Mouse (Mus musculus) erythroblast, embryonic 14.5 days (primary cell): ENCODE measurements around the gene Cdcp2.

ENCODE experiments used
- GATA1 ChIP-seq: IDR thresholded peaks from 2 replicates; pipeline ENCODE4 v1.6.1; 2012; ENCODE audit warnings: low read length, inconsistent platforms, mixed read lengths
- TAL1 ChIP-seq: IDR thresholded peaks from 3 replicates; pipeline ENCODE4 v1.6.1; 2012; ENCODE audit warnings: low read length, inconsistent platforms, mixed read lengths

DNA sequence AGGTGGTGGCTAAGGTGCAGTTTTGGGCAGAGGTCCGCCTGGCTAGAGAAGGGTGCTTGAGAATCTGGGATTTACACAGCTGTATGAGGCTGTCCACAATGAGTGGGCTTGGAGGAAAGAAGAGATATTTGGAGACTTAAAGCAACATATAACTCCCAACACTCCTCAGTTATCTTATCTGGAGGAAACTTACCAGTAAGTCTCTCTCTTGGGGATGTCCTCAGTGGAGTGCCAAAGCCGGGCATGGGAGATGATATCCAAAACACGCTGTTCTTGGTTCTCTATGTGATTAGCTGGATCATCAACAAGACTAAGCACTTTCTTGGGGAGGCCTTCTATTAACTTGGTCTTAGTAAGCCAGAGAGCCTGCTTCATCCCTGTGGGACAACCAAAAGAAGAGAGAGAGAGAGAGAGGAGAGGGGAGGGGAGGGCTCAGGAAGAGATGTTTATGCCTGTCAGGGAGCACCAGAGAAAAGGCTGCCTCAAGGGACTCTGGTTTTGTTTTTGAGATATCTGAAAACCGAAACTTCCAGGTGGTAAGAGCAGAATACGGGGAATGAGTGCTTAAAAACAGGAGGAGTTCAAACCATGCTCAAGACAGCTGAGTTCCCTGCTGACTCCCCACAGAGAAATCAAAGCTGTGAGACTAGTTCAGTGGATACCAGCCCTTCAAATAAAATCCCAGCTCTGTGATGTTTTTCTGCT lies 32.1 kb upstream of the Cdcp2 start:
- TF ChIP-seq TAL1, result no peak
- no peak for TF ChIP-seq GATA1
